Mouse (Mus musculus) urinary bladder, postnatal 14 days (tissue): ENCODE results near the gene Rcor1.
A peak's percentile ranks its signal among the peaks of the same experiment; 100 is the strongest.

Experiments
- DNase-seq: peaks from one replicate; pipeline ENCODE4 v3.0.0; 2021; ENCODE audit warnings: low spot score

The Rcor1 gene

DNA sequence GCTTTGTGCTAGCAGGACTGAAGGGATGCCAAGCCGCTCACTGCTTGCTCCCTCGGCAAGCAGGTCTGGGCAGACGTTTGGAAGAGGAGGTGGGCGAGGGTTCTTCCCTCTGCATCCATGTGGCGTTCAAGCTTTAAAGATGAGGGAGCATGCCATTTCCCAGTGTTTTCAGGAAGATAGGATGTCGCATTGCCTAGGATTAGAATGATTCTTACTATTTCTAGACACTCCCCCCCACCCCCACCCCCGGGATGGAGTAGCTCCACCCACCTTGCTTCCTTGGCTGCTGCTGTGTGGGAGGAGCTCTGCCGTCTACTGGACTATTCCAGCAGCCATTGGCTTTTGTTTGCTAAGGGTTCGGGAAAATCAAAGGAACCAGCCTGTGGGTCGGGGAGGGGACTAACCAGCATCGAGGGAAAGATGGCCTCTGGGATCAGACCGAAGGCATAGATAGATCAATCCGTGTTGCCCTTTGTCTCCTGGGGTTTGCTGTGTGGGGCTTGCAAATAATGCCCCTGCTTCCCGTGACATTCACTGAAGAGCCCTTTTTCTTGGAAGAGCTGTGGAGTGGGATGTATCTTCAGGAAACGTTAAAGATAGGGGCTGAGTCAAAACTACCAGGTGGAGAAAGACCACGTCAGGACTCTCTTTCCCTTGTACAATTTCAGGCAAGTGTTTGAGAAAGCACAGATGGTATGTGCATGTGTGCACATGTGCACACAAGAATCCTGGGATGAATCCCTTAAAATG, 123.3 kb downstream of the Rcor1 start:
- no peak for DNase-seq

DNA sequence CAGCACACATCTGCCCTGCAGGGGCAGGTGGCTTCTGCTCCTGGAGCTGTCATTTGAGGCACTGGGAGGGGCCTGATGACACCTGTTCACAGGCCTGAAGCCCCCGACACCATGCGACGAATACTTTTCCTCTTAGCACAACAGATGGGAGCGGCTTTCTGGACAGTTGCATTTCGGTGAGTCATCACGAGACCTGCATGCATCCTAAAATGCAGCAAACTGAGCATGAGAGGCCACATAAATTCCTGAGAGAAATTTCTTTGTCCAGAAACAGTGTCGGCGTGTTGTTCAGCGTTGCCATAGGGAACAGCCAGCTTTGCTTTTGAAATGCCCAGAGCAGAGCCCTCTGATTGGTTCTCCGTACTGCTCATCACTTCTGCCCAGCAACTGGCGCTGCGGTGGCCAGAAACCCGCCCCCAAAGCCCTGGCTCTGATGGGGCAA, 125.2 kb downstream of the Rcor1 start:
- DNase-seq: peak; percentile 93

DNA sequence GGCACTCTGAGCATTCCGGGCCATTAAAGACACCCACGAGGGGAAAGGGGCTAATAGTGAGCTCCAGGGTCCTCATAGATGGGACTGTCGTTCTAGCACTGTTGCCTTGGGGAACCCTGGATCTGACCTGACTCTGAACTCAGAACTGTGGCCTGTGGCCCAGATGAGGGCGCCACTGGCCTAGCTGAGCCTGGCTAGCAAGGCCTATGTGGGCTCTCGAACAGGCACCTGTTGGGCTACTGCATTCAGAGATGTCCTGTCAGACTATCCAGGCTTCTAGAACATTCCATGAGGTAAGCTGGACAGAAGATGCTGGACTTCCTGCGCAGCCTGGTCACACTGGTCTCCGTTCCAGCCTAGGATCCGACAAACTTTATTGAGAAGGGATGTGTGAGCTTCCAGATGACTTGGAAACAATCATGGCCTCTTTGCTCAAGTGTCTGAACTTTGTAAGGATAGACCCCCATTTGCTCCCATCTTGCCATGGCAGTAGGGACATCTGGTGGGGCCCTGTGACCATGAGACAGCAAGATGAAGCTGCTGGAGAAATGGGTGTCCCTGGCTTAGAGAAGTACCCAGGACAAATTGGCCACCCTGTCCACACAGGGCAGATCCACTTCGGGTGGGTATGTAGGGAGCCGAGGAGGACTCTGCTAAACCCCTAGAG, 126.1 kb downstream of the Rcor1 start:
- peak; percentile 20 for DNase-seq
